Mouse (Mus musculus) stomach, embryonic 14.5 days (tissue): ENCODE data around the gene Atad3a. TPM values are rescaled to one million over a fixed set of nuclear protein-coding genes. Genes with fewer than 3 reads are reported as not detected.
A peak's percentile ranks its signal among the peaks of the same experiment; 100 is the strongest.

ENCODE experiments used
- ATAC-seq: fragments of 200-750 bp; cut with Nextera tagmentation; 2 replicates; pipeline ENCODE4 v1.8.0; 2017; ENCODE audit warnings: low read depth, moderate TSS enrichment; ENCODE audit not compliant: insufficient number of reproducible peaks, insufficient read depth, low FRiP score
- H3K27ac ChIP-seq: fragments of 300-500 bp; sonication (generic); 2 replicates; pipeline ENCODE4 v1.5.1; 2014; ENCODE audit warnings: mild to moderate bottlenecking, low read length, moderate library complexity, mixed read lengths
- H3K27me3 ChIP-seq: fragments of 300-500 bp; sonication (generic); 2 replicates; pipeline ENCODE4 v1.6.1; 2014; ENCODE audit warnings: low read length, control low read depth, mixed read lengths; ENCODE audit not compliant: control insufficient read depth, insufficient read depth
- H3K36me3 ChIP-seq: fragments of 300-500 bp; sonication (generic); 2 replicates; pipeline ENCODE4 v1.6.1; 2014; ENCODE audit warnings: mild to moderate bottlenecking, control low read depth, low read length, moderate library complexity, mixed read lengths; ENCODE audit not compliant: control insufficient read depth, insufficient read depth
- H3K4me1 ChIP-seq: fragments of 300-500 bp; sonication (generic); 2 replicates; pipeline ENCODE4 v1.6.1; 2014; ENCODE audit warnings: low read length, control low read depth, mixed read lengths; ENCODE audit not compliant: control insufficient read depth, insufficient read depth
- H3K4me2 ChIP-seq: fragments of 300-500 bp; sonication (generic); replicated peaks from 2 replicates; pipeline ENCODE4 v1.6.1; 2014; ENCODE audit warnings: low read depth, low read length, control low read depth
- H3K4me3 ChIP-seq: fragments of 300-500 bp; sonication (generic); 2 replicates; pipeline ENCODE4 v1.5.1; 2014; ENCODE audit warnings: low read depth, low read length, control low read depth
- H3K9ac ChIP-seq: fragments of 300-500 bp; sonication (generic); replicated peaks from 2 replicates; pipeline ENCODE4 v1.6.1; 2014; ENCODE audit warnings: low read depth, mild to moderate bottlenecking, control low read depth, low read length, moderate library complexity, mixed read lengths
- H3K9me3 ChIP-seq: fragments of 300-500 bp; sonication (generic); 2 replicates; pipeline ENCODE4 v1.6.1; 2016; ENCODE audit warnings: low read depth, low read length, control low read depth; ENCODE audit not compliant: control insufficient read depth
- WGBS: fragments of 180-500 bp; shearing (Covaris S2); extraction: QIAGEN DNeasy Blood & Tissue Kit; methylation state at CpG from one replicate; pipeline ENCODE4 v1.1.7; 2014; 5-methylcytosine and 5-hydroxymethylcytosine counted together
- polyA plus RNA-seq: library from polyadenylated mRNA; unstranded; fragments of >200 nt; fragmentation: Nextera tagmentation; extraction: Ambion mirVana; gene quantifications from 2 replicates; pipeline ENCODE4 v1.2.1, GENCODE M21; 2014

The Atad3a gene
- polyA plus RNA-seq, 1 experiment from 2014 or later = 89.1 TPM

- 21% methylated on average over 6 of the region's 6 CpGs for WGBS
- H3K9me3 ChIP-seq = no peaks in the 10 kb centered on the region
- peaks cover 7% of the 10 kb centered on the region; the same call in 1 of the 2 replicates for H3K4me1 ChIP-seq
- no peak overlapping the region for H3K9ac ChIP-seq
- H3K4me2 ChIP-seq = no peak overlapping the region
- no peaks in the 10 kb centered on the region for H3K27me3 ChIP-seq
- H3K36me3 ChIP-seq = no peaks in the 10 kb centered on the region
- H3K27ac ChIP-seq = peak overlapping the region; percentile 67; the same call in 1 of the 2 replicates
- no peak for ATAC-seq
- H3K4me3 ChIP-seq = no peak overlapping the region
Observed at GRCm38 (mm10) chr4:155780895-155781294, 20.0 kb upstream of the Atad3a start.

GRCm38 (mm10) chr4:155779498-155779897, 18.6 kb upstream of the Atad3a start:
- no peak overlapping the region for H3K27ac ChIP-seq
- H3K4me3 ChIP-seq = no peak overlapping the region
- 77% methylated on average over 4 of the region's 4 CpGs for WGBS
- H3K4me2 ChIP-seq = no peak overlapping the region
- no peak for ATAC-seq
- H3K36me3 ChIP-seq = no peaks in the 10 kb centered on the region
- H3K9me3 ChIP-seq = no peaks in the 10 kb centered on the region
- no peaks in the 10 kb centered on the region for H3K27me3 ChIP-seq
- H3K4me1 ChIP-seq = peaks cover 16% of the 10 kb centered on the region; the same call in 1 of the 2 replicates
- H3K9ac ChIP-seq = no peak overlapping the region

- H3K9ac ChIP-seq = no peak overlapping the region
- no peak overlapping the region for H3K4me2 ChIP-seq
- peaks cover 20% of the 10 kb centered on the region; the same call in 1 of the 2 replicates for H3K4me1 ChIP-seq
- no peak overlapping the region for H3K4me3 ChIP-seq
- H3K27ac ChIP-seq = no peak overlapping the region
- no peaks in the 10 kb centered on the region for H3K27me3 ChIP-seq
- no peak for ATAC-seq
- H3K36me3 ChIP-seq = no peaks in the 10 kb centered on the region
- 73% methylated on average over 2 of the region's 2 CpGs for WGBS
- no peaks in the 10 kb centered on the region for H3K9me3 ChIP-seq
Observed at GRCm38 (mm10) chr4:155777816-155778215, 16.9 kb upstream of the Atad3a start.

DNA sequence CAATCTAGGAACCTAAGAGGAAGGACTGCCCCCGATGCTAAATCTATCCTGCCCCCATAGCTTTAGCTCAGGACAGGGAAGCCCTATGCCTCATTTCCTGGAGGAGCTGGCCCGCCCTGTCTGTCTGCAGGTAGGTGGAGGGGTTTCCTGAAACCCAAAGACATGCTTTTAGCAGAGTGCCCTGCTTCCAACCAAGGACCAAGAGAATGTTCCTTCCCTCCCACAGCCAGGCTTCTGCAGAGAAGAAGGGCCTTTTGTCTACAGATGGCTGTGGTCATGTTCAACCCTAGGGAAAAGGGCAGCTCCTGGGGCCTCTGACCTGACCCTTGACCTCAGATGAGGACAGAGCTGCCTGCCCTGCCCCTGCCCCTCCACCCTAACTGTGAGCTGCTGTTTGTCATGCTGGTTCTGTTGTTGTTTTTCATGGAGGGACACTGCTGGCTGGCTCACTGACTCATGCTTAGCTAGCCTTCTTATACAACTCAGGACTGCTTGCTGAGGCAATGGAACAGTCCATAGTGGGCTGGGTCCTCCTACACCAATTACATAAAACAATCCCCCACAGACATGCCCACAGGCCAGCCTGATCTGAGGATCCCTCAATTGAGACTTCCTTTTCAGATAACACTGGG, 15.9 kb upstream of the Atad3a start:
- Histone ChIP-seq H3K4me2 (no peak overlapping the region), H3K4me3 (no peak overlapping the region), H3K27me3 (no peaks in the 10 kb centered on the region), H3K9ac (no peak overlapping the region), H3K36me3 (no peaks in the 10 kb centered on the region), H3K27ac (peak overlapping the region; percentile 48; the same call in 1 of the 2 replicates), H3K9me3 (no peaks in the 10 kb centered on the region), H3K4me1 (peaks cover 20% of the 10 kb centered on the region; the same call in 1 of the 2 replicates)
- no peak for ATAC-seq
- WGBS = 60% methylated on average over 2 of the region's 2 CpGs

GRCm38 (mm10) chr4:155775855-155776254, 15.0 kb upstream of the Atad3a start:
- no peak for ATAC-seq
- peak overlapping the region; percentile 89; the same call in 1 of the 2 replicates for H3K27ac ChIP-seq
- peaks cover 17% of the 10 kb centered on the region; the same call in 1 of the 2 replicates for H3K4me1 ChIP-seq
- no peak overlapping the region for H3K4me2 ChIP-seq
- no peaks in the 10 kb centered on the region for H3K9me3 ChIP-seq
- H3K36me3 ChIP-seq = no peaks in the 10 kb centered on the region
- no peak overlapping the region for H3K4me3 ChIP-seq
- no peak overlapping the region for H3K9ac ChIP-seq
- 75% methylated on average over 3 of the region's 3 CpGs for whole genome bisulfite sequencing
- no peaks in the 10 kb centered on the region for H3K27me3 ChIP-seq

DNA sequence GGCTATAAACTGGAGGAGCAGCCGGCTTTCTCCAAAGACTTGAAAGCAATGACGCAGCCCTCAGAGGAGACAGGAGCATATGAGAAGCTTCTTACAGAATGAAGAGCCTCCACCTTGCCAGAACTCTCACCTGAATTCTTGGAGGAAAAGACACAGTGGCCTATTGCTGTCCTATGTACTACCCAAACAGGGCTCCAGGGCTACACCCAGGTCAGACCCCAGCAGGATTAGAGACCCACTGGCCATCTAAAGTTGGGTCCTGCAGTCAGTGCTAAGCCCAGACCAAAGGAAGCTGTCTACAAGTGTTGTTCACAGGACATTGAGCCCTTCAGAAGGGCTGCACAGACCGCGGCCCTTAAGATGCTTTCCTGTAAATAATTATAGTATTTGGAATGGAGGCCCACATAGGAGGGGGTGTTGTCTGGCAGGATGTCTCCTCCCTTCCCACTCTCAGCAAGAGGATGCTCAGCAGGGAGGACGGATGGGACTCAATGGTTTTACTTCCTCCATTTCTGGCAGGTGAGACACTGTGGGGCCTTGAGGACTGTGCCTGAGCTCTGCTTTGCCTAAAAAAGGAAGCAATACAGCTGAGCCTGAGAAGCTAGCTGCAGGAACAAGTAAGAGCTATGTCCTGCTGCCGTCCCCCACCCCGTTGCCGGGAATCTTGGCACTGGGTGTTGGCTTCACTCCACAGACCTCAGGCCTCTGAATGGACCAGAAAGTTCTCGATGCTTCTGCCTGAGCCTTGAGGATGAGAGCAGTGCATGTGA, 14.3 kb upstream of the Atad3a start:
- peak overlapping the region; percentile 89 for H3K27ac ChIP-seq
- no peaks in the 10 kb centered on the region for H3K27me3 ChIP-seq
- H3K4me2 ChIP-seq = peak overlapping the region; percentile 80
- peaks cover 15% of the 10 kb centered on the region; the same call in 1 of the 2 replicates for H3K4me1 ChIP-seq
- peak overlapping the region; percentile 37; the same call in 1 of the 2 replicates for H3K4me3 ChIP-seq
- ATAC-seq = no peak
- no peak overlapping the region for H3K9ac ChIP-seq
- WGBS = 45% methylated on average over 9 of the region's 9 CpGs
- H3K36me3 ChIP-seq = no peaks in the 10 kb centered on the region
- H3K9me3 ChIP-seq = no peaks in the 10 kb centered on the region

- Histone ChIP-seq H3K36me3 (no peaks in the 10 kb centered on the region), H3K9ac (0 out of 2 replicates have a peak within 1 kb of the TSS, but pooled peaks have one; percentile 30), H3K4me1 (peaks cover 22% of the 10 kb centered on the region; the same call in 1 of the 2 replicates), H3K27me3 (no peaks in the 10 kb centered on the region), H3K4me2 (peak within 1 kb of the TSS; percentile 80), H3K4me3 (peak within 1 kb of the TSS; percentile 37), H3K9me3 (no peaks in the 10 kb centered on the region), H3K27ac (peak within 1 kb of the TSS; percentile 89)
- WGBS = 2% methylated on average over 35 of the region's 35 CpGs
- ATAC-seq = peak; percentile 82
Observed at GRCm38 (mm10) chr4:155774280-155774754, 13.4 kb upstream of the Atad3a start, which contains the start of gene Vwa1. Vwa1 (minus strand) TSS chr4:155774698.

GRCm38 (mm10) chr4:155773335-155774078, 12.6 kb upstream of the Atad3a start:
- Histone ChIP-seq H3K4me2 (peak overlapping the region; percentile 80), H3K4me3 (peak overlapping the region; percentile 37), H3K36me3 (no peaks in the 10 kb centered on the region), H3K27me3 (no peaks in the 10 kb centered on the region), H3K4me1 (peaks cover 25% of the 10 kb centered on the region; the same call in 1 of the 2 replicates), H3K27ac (peak overlapping the region; percentile 52; the same call in 1 of the 2 replicates), H3K9me3 (no peaks in the 10 kb centered on the region), H3K9ac (0 out of 2 replicates have a peak overlapping the region, but pooled peaks have one; percentile 25)
- no peak for ATAC-seq
- WGBS = 32% methylated on average over 5 of the region's 5 CpGs
